Mouse (Mus musculus): ENCODE results near the gene Crb3. TPM values are rescaled to one million over a fixed set of nuclear protein-coding genes. Genes with fewer than 3 reads are reported as not detected.

Crb3 gene
- 10 to 100 TPM; 13.3 to 14.6 TPM for total RNA-seq (2023)

GRCm38 (mm10) chr17:57058891-57059485, at the start of gene Crb3:
TSS of gene Crb3 (plus strand) at chr17:57059105.

GRCm38 (mm10) chr17:57011236-57012141, 47.4 kb upstream of the Crb3 start, which contains the start of the genes Gtf2f1 and Gm17949:
TSS of gene Gtf2f1 (minus strand) at chr17:57011288.
TSS of gene Gm17949 (plus strand) at chr17:57011469.

GRCm38 (mm10) chr17:57030931-57031660, 27.8 kb upstream of the Crb3 start, which contains the start of gene Khsrp:
TSS of gene Khsrp (minus strand) at chr17:57031522.

GRCm38 (mm10) chr17:57041554-57041953, 17.4 kb upstream of the Crb3 start, which contains the start of gene Slc25a41:
TSS of gene Slc25a41 (minus strand) at chr17:57041654.

GRCm38 (mm10) chr17:57059486-57059977, 627 bp downstream of the Crb3 start, which contains the start of gene Slc25a23:
TSS of gene Slc25a23 (minus strand) at chr17:57059863.

GRCm38 (mm10) chr17:57078336-57078735, 19.4 kb downstream of the Crb3 start, which contains the start of gene Dennd1c:
TSS of gene Dennd1c (minus strand) at chr17:57078514.

GRCm38 (mm10) chr17:57087049-57087832, 28.3 kb downstream of the Crb3 start, which contains the start of gene Tubb4a:
TSS of gene Tubb4a (minus strand) at chr17:57087782.

GRCm38 (mm10) chr17:57105181-57106034, 46.5 kb downstream of the Crb3 start, which contains the start of gene Tnfsf9:
TSS of gene Tnfsf9 (plus strand) at chr17:57105325.

Other genes starting within 250 kb of the Crb3 start
- 10 to 100 TPM in 1 of 2 experiments, 1 to 10 TPM in 1; 7.3 to 12.0 TPM for gene Rfx2, start 228.1 kb upstream of the Crb3 start, total RNA-seq (2023)
- not detected for gene Acsbg2, start 184.7 kb upstream of the Crb3 start, total RNA-seq (2023)
- not detected for gene 1700061G19Rik, start 183.6 kb upstream of the Crb3 start, total RNA-seq (2023)
- gene Mllt1, start 123.7 kb upstream of the Crb3 start, total RNA-seq (2023) = 10 to 100 TPM; 37.1 to 41.8 TPM
- not detected for gene Acer1, start 77.0 kb upstream of the Crb3 start, total RNA-seq (2023)
- gene Clpp, start 68.8 kb upstream of the Crb3 start, total RNA-seq (2023) = 10 to 100 TPM; 34.6 to 38.3 TPM
- gene Alkbh7, start 61.8 kb upstream of the Crb3 start, total RNA-seq (2023) = 10 to 100 TPM; 15.6 to 22.2 TPM
- not detected for gene Pspn, start 59.1 kb upstream of the Crb3 start, total RNA-seq (2023)
- gene Gtf2f1, start 47.8 kb upstream of the Crb3 start, total RNA-seq (2023) = 10 to 100 TPM; 45.6 to 53.8 TPM
- gene Gm17949, start 47.6 kb upstream of the Crb3 start, total RNA-seq (2023) = not detected
- gene Khsrp, start 27.6 kb upstream of the Crb3 start, total RNA-seq (2023) = 100 to 1,000 TPM; 141 to 144 TPM
- gene Slc25a41, start 17.5 kb upstream of the Crb3 start, total RNA-seq (2023) = not detected
- 10 to 100 TPM; 20.6 to 25.6 TPM for gene Slc25a23, start 758 bp downstream of the Crb3 start, total RNA-seq (2023)
- gene Dennd1c, start 19.4 kb downstream of the Crb3 start, total RNA-seq (2023) = 100 to 1,000 TPM; 181 to 207 TPM
- gene Tubb4a, start 28.7 kb downstream of the Crb3 start, total RNA-seq (2023) = under 1 TPM; 0.46 to 0.50 TPM
- under 1 TPM; 0.55 to 0.89 TPM for gene Tnfsf9, start 46.2 kb downstream of the Crb3 start, total RNA-seq (2023)
- gene Cd70, start 90.7 kb downstream of the Crb3 start, total RNA-seq (2023) = not detected
- gene Tnfsf14, start 135.1 kb downstream of the Crb3 start, total RNA-seq (2023) = under 1 TPM in 1 of 2 experiments, not detected in 1; 0.39 TPM
- 1 to 10 TPM in 1 of 2 experiments, under 1 TPM in 1; 0.59 to 1.2 TPM for gene C3, start 169.0 kb downstream of the Crb3 start, total RNA-seq (2023)
- gene Gpr108, start 189.3 kb downstream of the Crb3 start, total RNA-seq (2023) = 10 to 100 TPM; 56.4 to 61.4 TPM
- 10 to 100 TPM; 10.8 to 14.3 TPM for gene Trip10, start 190.3 kb downstream of the Crb3 start, total RNA-seq (2023)
- 100 to 1,000 TPM; 211 to 214 TPM for gene Vav1, start 220.0 kb downstream of the Crb3 start, total RNA-seq (2023)